Mouse (Mus musculus) CD4-positive helper T cell, adult 2 months (primary cell): ENCODE results near the gene Sirt3.

Experiments
- DNase-seq: peaks from one replicate; pipeline ENCODE4 v3.0.0-alpha.2; 2012; ENCODE audit warnings: low read depth, missing footprints, low spot score

Gene Sirt3

GRCm38 (mm10) chr7:140881696-140882468, at the start of gene Sirt3, which contains the start of gene Psmd13:
Gene Sirt3 (minus strand): TSS chr7:140882309.
Gene Psmd13 (plus strand): TSS chr7:140881968.
- peak; percentile 94 for DNase-seq

DNA sequence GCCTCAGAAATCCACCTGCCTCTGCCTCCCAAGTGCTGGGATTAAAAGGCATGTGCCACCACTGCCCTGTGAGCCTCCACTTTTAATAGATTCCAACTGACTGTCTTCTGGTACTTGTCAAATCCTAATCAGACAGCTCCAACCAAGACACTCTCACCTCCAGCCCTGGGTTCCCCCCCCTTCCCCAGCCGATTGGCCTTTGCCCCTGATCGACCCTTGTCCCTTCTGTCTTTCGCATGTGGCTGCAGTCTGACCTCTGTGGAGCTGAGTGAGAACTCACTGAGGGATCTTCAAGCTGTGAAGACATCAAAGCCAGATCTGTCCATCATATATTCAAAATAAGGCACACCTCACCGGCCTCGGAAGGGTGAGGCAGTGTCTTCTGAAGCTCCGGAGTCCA, 45.1 kb upstream of the Sirt3 start:
- DNase-seq, result no peak

- DNase-seq, result no peak
These were observed 41.1 kb upstream of the Sirt3 start for GRCm38 (mm10) chr7:140923070-140923775.

DNA sequence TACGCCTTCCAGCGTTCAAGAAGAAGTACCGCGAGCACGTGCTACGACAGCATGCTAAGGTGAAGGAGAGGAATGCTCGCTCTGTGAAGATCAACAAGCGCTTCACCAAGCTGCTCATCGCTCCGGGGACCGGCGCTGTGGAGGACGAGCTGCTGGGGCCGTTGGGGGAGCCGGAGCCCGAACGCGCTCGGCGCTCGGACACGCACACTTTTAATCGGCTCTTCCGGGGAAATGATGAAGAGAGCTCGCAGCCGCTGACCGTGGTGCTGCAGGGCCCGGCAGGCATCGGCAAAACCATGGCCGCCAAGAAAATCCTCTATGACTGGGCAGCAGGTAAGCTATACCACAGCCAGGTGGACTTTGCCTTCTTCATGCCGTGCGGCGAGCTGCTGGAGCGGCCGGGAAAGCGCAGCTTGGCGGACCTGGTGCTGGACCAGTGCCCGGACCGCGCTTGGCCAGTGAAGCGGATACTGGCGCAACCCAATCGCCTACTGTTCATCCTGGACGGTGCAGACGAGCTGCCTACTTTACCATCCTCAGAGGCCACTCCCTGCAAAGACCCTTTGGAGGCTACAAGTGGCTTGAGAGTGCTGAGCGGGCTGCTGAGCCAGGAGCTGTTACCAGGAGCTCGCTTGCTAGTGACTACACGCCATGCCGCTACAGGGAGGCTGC, 40.4 kb upstream of the Sirt3 start:
- DNase-seq, result peak; percentile 27

DNA sequence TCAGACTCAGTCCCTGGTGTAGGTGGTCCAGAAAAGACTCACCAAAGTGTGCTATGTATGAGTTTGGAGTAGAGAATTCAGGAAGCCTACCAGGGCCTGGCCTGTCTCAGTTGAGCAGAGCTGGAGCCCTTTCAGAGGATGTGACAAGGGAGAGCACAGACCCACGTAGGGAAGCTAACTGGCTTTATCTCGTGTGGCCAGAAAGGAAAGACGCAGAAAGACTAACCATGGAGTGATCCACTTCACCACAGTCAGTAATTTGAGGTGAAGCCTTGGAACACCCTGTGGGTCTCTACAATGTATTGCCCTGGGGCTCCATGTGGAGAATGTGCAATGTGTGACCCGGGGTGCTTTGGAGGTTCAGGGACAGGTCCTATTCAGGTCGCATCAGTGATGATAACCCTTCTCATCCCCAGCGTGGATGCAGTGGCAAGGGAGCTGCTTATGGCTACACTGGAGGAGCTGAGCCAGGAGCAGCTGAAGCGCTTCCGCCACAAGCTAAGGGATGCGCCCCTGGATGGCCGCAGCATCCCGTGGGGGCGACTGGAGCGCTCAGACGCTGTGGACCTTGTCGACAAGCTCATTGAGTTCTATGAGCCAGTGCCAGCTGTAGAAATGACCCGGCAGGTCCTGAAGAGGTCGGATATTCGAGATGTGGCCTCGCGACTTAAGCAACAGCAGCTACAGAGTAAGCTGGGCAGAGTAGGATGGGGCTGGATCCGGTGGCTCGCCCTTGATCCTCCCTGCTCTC, 39.3 kb upstream of the Sirt3 start:
- DNase-seq, result no peak

DNA sequence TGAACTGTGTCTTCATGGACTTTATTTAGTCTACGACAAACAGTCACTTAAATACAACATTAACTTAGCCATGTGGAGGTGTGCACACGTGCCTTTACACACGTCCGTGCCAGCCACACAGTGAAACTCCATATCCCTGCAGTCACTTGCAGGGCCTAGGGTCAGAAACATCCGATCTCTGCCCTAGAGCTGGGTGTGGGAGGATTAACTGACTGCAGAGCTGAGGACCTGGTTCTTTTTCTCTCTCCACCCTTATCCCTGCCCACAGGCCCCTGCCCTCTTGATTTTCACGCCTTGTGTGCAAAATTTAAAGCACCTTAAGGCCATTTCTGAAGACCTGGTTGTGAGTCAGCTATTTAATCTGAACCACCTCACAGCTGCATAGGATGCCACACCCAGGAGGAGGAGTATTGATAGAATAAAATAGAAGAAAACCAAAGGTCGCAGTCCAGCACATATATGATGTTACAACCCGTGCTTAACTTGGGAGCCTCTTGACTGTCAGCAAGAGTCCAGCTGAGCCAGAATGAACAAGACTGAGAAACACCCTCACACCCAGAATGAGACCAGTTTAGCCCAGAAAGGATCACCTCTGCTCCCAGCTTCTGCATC, 38.4 kb upstream of the Sirt3 start, which contains the start of gene Nlrp6:
Nlrp6 (plus strand) TSS at position 485 of the 612 bp plus-strand sequence.
- DNase-seq, result no peak

- DNase-seq, result no peak
These were observed 37.8 kb upstream of the Sirt3 start for GRCm38 (mm10) chr7:140919911-140920310.

DNA sequence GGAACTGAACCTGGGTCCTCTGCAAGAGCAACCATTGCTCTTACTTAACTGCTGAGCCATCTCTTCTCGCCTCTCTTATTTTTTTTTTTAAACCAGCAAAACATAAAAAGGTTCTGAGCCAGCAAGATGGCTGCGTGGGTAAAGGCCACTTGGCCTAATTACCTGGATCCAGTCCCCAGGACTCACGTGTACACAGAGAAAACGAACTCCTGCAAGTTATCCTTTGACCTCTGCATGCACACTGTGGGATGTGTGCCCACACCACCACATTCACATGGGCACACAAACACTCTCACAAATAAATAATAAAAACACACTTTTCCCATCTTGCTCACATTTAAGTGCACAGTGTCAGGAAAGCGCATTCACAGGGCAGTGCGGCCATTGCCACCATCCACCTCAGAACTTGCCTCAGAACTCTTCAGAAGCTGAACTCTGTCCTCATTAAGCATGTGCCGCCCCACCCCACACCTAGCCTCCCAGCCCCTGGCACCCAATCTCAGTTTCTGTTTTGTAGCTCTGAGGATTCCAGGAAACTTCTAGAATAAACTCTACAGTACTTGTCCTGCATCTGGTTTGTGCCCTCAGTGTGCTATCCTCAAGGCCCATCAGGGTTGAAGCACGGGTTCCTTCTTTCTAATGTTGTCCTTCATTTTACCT, 32.1 kb upstream of the Sirt3 start:
- DNase-seq, result no peak

DNA sequence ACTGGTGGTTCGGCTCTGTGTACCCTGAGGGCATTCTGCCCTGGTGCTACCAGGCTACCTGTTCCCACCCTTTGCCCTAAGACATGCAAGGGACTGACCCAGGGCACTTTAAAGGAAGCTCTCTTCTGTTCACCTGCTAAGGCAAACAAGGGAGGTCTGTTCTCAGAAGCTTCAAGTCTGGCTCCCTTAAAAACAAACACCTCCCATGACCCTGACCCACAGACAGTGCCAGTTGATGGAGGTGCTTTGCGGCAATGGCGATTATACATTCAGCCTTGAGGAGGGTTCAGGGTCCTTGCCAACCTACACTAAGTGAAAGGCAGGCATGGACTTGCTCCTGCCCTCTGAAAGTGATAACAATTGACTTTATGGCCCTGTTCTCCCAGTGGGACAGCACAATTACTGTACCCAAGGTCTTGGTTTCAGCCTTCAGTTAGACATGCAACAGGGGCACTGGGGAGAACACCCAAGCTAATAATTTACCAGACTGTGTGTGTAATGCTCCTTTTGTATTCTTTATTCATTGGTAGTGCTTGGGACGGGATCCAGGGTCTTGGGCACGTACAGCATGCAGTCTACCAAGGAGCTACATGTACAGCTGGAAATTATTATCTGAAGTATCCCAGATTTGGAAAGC, 30.9 kb upstream of the Sirt3 start:
- DNase-seq, result no peak

- DNase-seq, result no peak
These were observed 30.2 kb upstream of the Sirt3 start for GRCm38 (mm10) chr7:140912293-140912692.

DNA sequence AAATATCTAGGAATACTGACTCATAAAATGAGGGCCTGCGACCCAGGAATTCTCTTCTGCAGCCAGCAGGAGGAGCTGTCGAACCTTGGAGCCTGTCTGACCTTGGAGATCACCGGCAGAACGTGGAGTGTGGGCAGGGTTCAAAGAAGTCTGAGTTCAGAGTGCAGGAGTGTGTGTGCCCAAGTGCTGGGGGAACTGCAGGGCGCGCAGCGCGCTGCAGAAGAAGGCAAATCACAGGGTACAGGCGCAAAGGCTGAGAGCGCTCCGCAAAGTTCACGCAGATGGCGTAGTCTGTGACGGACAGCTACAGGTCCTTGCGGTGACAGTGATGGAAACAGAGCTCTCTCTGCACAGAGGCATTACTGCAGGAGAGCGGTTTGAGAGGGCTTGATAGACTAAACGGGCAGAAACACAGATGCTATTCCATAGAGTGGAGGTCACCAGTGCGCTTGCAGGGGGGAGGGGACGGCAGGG, 26.6 kb upstream of the Sirt3 start:
- DNase-seq, result peak; percentile 81

GRCm38 (mm10) chr7:140908181-140908580, 26.1 kb upstream of the Sirt3 start:
- no peak for DNase-seq

- DNase-seq, result no peak
These were observed 25.6 kb upstream of the Sirt3 start for GRCm38 (mm10) chr7:140907697-140908096.

DNA sequence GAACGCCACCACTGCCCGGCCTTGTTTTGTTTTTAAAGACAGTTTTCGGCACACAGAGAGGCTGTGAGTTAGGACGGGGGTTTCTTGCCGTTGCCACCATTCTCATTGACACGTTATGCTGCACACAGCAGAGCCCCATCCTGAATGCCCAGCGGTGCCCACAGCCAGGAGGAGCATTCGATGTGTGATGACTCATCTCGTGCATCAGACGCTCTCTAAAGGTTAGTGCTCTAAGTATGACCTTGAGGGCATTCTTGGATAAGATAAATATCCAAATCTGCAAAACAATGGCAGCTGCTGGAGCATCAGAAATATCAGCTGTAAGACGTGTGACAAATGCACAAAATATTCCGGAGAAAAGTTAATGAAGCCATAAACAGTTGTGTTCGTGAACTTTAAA, 25.0 kb upstream of the Sirt3 start:
- DNase-seq, result no peak

DNA sequence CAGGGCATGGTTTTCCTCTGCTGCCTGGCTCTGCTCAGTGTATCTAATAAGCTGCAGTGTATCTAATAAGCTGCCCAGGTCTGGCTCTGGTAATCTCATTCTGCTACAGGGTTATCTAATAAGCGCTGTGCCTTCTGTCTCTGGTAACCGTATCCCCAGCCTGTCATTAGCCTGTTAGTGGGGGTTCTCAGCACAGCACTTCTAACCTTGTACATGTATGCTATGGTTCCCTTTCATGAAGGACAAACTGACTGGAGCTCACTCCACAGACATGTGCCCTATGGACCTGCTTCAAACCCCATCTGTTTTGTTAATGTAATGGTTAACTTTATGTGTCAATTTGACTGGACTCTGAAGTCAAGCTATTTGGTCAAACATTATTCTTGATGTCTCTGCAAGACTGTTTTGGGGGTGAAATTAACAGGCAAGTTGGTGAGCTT, 23.6 kb upstream of the Sirt3 start:
- DNase-seq, result no peak

DNA sequence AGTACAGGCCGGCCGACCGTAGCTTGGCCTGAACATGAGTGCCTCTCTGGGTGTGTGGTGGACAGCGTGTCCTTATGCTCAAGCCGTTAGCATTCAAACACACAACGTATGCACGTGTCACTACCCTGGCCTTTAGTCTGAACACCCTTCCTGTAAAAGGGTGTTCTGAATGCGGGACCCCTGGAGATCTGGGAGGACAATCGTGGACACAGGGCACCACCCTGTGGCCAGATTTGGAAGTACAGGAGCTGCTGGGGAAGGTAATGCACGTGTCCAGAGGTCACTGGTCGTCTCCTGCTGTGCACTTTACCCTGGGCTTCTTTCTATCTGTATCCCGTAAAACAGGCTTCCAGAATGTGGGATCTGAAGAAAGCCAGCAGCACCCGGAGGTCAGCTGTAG, 21.1 kb upstream of the Sirt3 start:
- DNase-seq, result peak; percentile 67

DNA sequence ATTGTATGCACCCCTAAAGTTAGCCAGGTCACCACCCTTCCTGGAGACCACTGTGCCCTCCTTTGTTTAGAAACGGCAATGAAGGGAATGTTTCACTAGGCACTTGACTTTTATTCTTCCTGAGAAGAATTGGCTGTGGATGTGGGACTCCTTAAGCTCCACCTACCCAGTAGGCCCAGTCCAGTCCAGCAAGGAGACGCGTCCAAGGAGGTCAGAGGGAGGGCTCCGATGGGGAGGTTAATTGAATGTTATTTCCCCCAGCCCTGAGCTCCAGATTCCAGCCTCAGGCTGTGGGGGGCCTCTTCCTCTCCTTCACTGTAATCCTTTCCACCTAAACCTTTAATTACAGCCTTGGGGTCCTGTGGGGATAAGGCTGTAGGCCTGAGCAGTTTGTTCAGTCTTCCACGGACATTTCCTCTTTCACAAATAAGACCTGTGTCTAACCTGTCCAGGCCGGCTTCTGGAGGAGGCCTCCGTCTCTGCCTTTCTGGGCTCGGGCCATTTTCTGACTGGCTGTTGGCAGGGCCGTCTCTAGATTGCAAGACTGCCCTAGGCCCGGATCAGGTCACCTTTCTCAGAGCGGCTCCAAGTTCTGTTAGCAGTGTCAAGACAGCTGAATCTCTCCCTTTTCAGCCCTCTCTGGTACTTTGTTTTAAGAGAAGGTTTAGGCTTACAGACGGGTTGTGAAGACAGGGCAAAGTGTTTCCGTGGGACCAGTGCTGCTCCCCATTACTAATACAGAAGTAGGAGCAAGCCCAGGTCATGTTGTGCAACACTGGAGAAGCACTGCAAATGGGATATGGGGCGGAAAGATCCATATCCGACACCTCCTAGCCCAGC, 20.1 kb upstream of the Sirt3 start:
- DNase-seq, result no peak

GRCm38 (mm10) chr7:140900220-140900619, 18.1 kb upstream of the Sirt3 start, which contains the start of gene Cox8b:
Gene Cox8b (minus strand): TSS chr7:140900446.
- no peak for DNase-seq

DNA sequence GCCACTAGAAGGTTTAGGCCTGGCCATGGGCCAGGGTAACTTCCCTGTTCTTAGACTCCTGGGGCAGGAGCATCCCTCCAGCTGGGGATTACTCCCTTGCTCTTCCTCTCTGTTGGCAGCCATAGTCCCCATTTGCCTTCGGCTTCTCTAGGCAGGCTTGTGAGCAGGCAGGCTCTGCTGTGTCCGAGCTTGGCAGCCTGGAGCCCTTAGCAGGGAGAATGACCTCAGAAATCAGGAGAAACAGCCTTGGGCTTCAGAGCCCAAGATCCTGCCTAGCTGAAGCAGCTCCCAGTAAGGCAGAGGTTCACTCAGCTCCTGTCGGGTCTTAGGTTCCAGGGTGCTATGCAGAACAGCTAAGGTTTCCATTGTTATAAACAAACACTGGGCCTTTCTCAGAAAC, 17.0 kb upstream of the Sirt3 start:
- no peak for DNase-seq
